Mouse (Mus musculus) myocyte (in vitro differentiated cells): ENCODE measurements around the gene Itgav. TPM values are rescaled to one million over a fixed set of nuclear protein-coding genes. Genes with fewer than 3 reads are reported as not detected.
A peak's percentile ranks its signal among the peaks of the same experiment; 100 is the strongest.

Experiments
- H3K27me3 ChIP-seq: one replicate; pipeline ENCODE4 v1.6.1; 2011; ENCODE audit not compliant: control insufficient read depth, insufficient read depth, insufficient read length
- H3K36me3 ChIP-seq: one replicate; pipeline ENCODE4 v1.6.1; 2011; ENCODE audit not compliant: control insufficient read depth, insufficient read depth
- H3K4me2 ChIP-seq: one replicate; pipeline ENCODE4 v1.6.1; 2011; ENCODE audit warnings: low read depth, control low read depth
- H3K4me3 ChIP-seq: one replicate; pipeline ENCODE4 v1.5.1; 2011; ENCODE audit warnings: mild to moderate bottlenecking, control low read depth, moderate library complexity
- H3K79me2 ChIP-seq: one replicate; pipeline ENCODE4 v1.6.1; 2011; ENCODE audit not compliant: control insufficient read depth, insufficient read depth
- H3ac ChIP-seq: one replicate; pipeline ENCODE4 v1.6.1; 2011; ENCODE audit not compliant: control insufficient read depth, insufficient read length
- CEBPB ChIP-seq: IDR thresholded peaks from 2 replicates; pipeline ENCODE4 v1.6.1; 2011; ENCODE audit warnings: mild to moderate bottlenecking, moderate library complexity; ENCODE audit not compliant: poor library complexity, insufficient read depth, severe bottlenecking
- E2F4 ChIP-seq: IDR thresholded peaks from one replicate; pipeline ENCODE4 v1.6.1; 2011; ENCODE audit warnings: mild to moderate bottlenecking, control low read depth, moderate library complexity; ENCODE audit not compliant: insufficient read depth
- MAX ChIP-seq: IDR thresholded peaks from one replicate; pipeline ENCODE4 v1.6.1; 2011; ENCODE audit warnings: low read depth, mild to moderate bottlenecking, control low read depth
- MYOD1 ChIP-seq, 3 experiments: IDR thresholded peaks; one replicate each; pipeline ENCODE4 v1.6.1; 2011; ENCODE audit warnings: control low read depth in 2 of 3, low read depth in 2 of 3, mild to moderate bottlenecking in 2 of 3, moderate library complexity in 1 of 3; ENCODE audit not compliant: insufficient read length in 2 of 3, control insufficient read depth in 1 of 3
- MYOG ChIP-seq, 3 experiments: IDR thresholded peaks; one replicate each; pipeline ENCODE4 v1.6.1; 2011; ENCODE audit warnings: control low read depth in 2 of 3, low read depth in 2 of 3, mild to moderate bottlenecking in 2 of 3; ENCODE audit not compliant: insufficient read length in 2 of 3, control insufficient read depth in 1 of 3, insufficient read depth in 1 of 3
- POLR2A ChIP-seq: IDR thresholded peaks from one replicate; pipeline ENCODE4 v1.6.1; 2011; ENCODE audit warnings: low read depth, mild to moderate bottlenecking, control low read depth, moderate library complexity; ENCODE audit not compliant: insufficient read length
- POLR2AphosphoS2 ChIP-seq: IDR thresholded peaks from one replicate; pipeline ENCODE4 v1.6.1; 2011; ENCODE audit warnings: low read depth, control low read depth; ENCODE audit not compliant: insufficient read length
- REST ChIP-seq: IDR thresholded peaks from one replicate; pipeline ENCODE4 v1.6.1; 2011; ENCODE audit warnings: mild to moderate bottlenecking, control low read depth, moderate library complexity; ENCODE audit not compliant: insufficient read depth, insufficient read length
- SRF ChIP-seq: IDR thresholded peaks from one replicate; pipeline ENCODE4 v1.6.1; 2011; ENCODE audit warnings: low read depth; ENCODE audit not compliant: control insufficient read depth, insufficient read length
- TCF12 ChIP-seq: IDR thresholded peaks from one replicate; pipeline ENCODE4 v1.6.1; 2011; ENCODE audit warnings: mild to moderate bottlenecking, control low read depth; ENCODE audit not compliant: poor library complexity, insufficient read depth, severe bottlenecking
- TCF3 ChIP-seq: IDR thresholded peaks from one replicate; pipeline ENCODE4 v1.6.1; 2011; ENCODE audit warnings: low read depth, control low read depth; ENCODE audit not compliant: insufficient read length
- USF1 ChIP-seq: IDR thresholded peaks from one replicate; pipeline ENCODE4 v1.6.1; 2011; ENCODE audit warnings: low read depth, mild to moderate bottlenecking, control low read depth, moderate library complexity
- polyA plus RNA-seq: library from polyadenylated mRNA; unstranded; fragments of >200 nt; fragmentation: generic; extraction: Trizol; gene quantifications from one replicate; pipeline ENCODE4 v1.2.1, GENCODE M21; 2012; ENCODE audit warnings: missing spikeins

Itgav gene
- polyA plus RNA-seq, 1 experiment, result 26.2 TPM

DNA sequence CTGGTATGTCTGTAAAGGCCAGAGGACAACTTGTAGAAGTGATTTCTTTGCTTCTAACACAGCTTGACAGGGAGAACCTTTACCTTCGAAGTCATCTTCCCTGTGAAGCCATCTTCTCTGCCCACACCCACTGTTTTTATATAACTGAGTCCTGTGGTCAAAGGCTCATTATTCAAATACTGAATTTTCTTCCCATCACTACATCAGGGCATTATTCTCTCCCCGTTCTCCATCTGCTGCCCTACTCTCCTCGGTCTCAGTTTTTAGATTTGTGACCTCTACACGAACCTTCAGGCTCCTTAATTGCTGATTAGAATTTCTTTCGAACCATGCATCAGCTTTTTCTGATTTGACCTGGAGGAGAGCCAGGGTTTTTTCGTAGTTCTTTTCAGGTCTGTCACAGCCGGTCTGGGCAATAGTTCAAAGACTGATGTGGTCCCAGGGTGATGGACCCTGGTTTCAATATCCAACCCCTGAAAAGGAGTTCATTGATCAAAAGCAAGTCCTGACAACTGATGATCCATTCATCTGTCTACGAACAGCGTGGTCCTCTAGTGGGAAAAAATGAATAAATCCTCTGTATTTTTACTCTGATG lies 73.8 kb downstream of the Itgav start:
- Histone ChIP-seq H3K79me2 (no peaks in the 10 kb centered on the region), H3ac (no peak overlapping the region), H3K36me3 (peaks cover 49% of the 10 kb centered on the region), H3K4me3 (no peak overlapping the region), H3K4me2 (no peak overlapping the region), H3K27me3 (no peaks in the 10 kb centered on the region)
- TF ChIP-seq MYOD1 (IDR thresholded peaks at IDR 0.05; ENCODE audit: control insufficient read depth in 1 of 3, insufficient read length in 2 of 3, low read depth in 2 of 3) (no peak), SRF (no peak), POLR2AphosphoS2 (no peak), POLR2A (no peak), MAX (no peak), CEBPB (no peak), REST (no peak), MYOG (IDR thresholded peaks at IDR 0.05; ENCODE audit: control insufficient read depth in 1 of 3, insufficient read depth in 1 of 3, insufficient read length in 2 of 3, low read depth in 2 of 3) (no peak), TCF12 (no peak), USF1 (no peak), TCF3 (no peak), E2F4 (no peak)

DNA sequence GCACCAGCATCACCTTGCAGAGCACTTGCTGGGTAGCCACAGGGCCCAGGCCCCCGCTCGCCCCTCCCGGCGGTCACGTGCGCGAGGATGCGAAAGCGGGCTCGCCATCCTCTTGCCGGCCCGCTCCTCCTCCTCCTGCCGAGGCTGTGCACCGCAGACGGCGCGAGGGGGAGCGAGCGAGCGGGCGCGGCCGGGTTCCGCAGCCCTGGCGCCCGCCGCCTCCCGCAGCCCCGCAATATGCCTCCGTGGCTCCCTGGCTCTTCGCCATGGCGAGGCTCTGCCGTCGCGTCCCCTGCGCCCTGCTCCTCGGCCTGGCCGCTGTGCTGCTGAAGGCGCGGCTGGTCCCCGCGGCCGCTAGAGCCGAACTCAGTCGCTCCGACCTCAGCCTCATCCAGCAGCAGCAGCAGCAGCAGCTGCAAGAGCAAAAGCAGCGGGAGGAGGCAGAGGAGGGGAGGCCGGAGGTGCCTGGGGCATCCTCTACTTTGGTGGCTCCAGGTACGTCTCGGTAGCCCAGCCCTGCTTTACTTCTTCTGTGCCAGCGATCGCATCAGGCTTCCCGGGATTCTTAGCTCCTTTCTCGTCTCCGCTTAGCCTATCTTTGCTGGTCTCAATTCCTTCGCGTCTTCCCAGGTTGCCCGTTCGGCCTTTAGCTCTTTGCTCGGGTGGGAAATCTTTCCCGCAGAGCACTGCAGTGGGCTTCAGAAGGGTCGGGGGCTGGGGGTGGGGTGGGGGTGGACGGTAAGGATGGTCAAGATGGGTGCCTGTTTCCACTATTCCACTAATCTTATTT lies 88.5 kb downstream of the Itgav start, which contains the start of gene Fam171b:
Gene Fam171b (plus strand): TSS at position 154 of the 790 bp plus-strand sequence.
- Histone ChIP-seq H3K27me3 (no peaks in the 10 kb centered on the region), H3K79me2 (no peaks in the 10 kb centered on the region), H3K4me2 (peak within 1 kb of the TSS; percentile 97), H3ac (peak within 1 kb of the TSS; percentile 40), H3K36me3 (no peaks in the 10 kb centered on the region), H3K4me3 (peak within 1 kb of the TSS; percentile 34)
- TF ChIP-seq MYOD1 (IDR thresholded peaks at IDR 0.05; ENCODE audit: control insufficient read depth in 1 of 3, insufficient read length in 2 of 3, low read depth in 2 of 3), result peak in 1 of 3 experiments; percentile 20
- TF ChIP-seq POLR2A, result peak; percentile 74
- peak; percentile 83 for TF ChIP-seq USF1
- TF ChIP-seq SRF, result no peak

GRCm38 (mm10) chr2:83813273-83813892 lies 89.2 kb downstream of the Itgav start:
- H3K27me3 ChIP-seq, result no peaks in the 10 kb centered on the region
- H3K4me2 ChIP-seq, result peak overlapping the region; percentile 97

GRCm38 (mm10) chr2:83814009-83814408 lies 89.8 kb downstream of the Itgav start:
- H3K4me3 ChIP-seq, result peak overlapping the region; percentile 34

More at GRCm38 (mm10) chr2:83813273-83813892, 89.2 kb downstream of the Itgav start:
- no peak for TF ChIP-seq SRF
- TF ChIP-seq MYOG (IDR thresholded peaks at IDR 0.05; ENCODE audit: control insufficient read depth in 1 of 3, insufficient read depth in 1 of 3, insufficient read length in 2 of 3, low read depth in 2 of 3), result no peak
- TF ChIP-seq POLR2AphosphoS2, result no peak
- no peak for TF ChIP-seq MYOD1 (IDR thresholded peaks at IDR 0.05; ENCODE audit: control insufficient read depth in 1 of 3, insufficient read length in 2 of 3, low read depth in 2 of 3)
- no peak for TF ChIP-seq USF1
- TF ChIP-seq POLR2A, result no peak
- TF ChIP-seq MAX, result no peak
- no peak for TF ChIP-seq TCF3
- TF ChIP-seq TCF12, result no peak
- TF ChIP-seq E2F4, result no peak
- TF ChIP-seq CEBPB, result no peak
- no peak for TF ChIP-seq REST
- Histone ChIP-seq H3K4me3 (peak overlapping the region; percentile 34), H3ac (peak overlapping the region; percentile 40), H3K79me2 (no peaks in the 10 kb centered on the region), H3K36me3 (no peaks in the 10 kb centered on the region)

More at GRCm38 (mm10) chr2:83814009-83814408, 89.8 kb downstream of the Itgav start:
- no peaks in the 10 kb centered on the region for H3K36me3 ChIP-seq
- H3K27me3 ChIP-seq, result no peaks in the 10 kb centered on the region
- H3K4me2 ChIP-seq, result peak overlapping the region; percentile 97
- no peak overlapping the region for H3ac ChIP-seq
- TF ChIP-seq SRF (no peak), E2F4 (no peak), MYOD1 (IDR thresholded peaks at IDR 0.05; ENCODE audit: control insufficient read depth in 1 of 3, insufficient read length in 2 of 3, low read depth in 2 of 3) (no peak), TCF12 (no peak), CEBPB (no peak), POLR2AphosphoS2 (no peak), MYOG (IDR thresholded peaks at IDR 0.05; ENCODE audit: control insufficient read depth in 1 of 3, insufficient read depth in 1 of 3, insufficient read length in 2 of 3, low read depth in 2 of 3) (no peak), USF1 (no peak)
- H3K79me2 ChIP-seq, result no peaks in the 10 kb centered on the region
